Mouse (Mus musculus): ENCODE results near the gene Taz. TPM values are rescaled to one million over a fixed set of nuclear protein-coding genes. Genes with fewer than 3 reads are reported as not detected.

Taz gene
- total RNA-seq, 2 experiments from 2014 or later = 47.9 to 67.4 TPM

Small RNA genes within 50 kb of the gene (microRNA-seq; reads per million reads assigned to microRNA genes)
- 0 to 0.45 reads per million in 2 experiments for gene Mir7091
- 0 to 0.28 reads per million in 2 experiments for gene Mir7092

Other genes with a start within 250 kb of the Taz start
- not detected for gene Opn1mw, start 154.4 kb upstream of the Taz start, total RNA-seq (2021)
- gene Mecp2, start 146.5 kb upstream of the Taz start, total RNA-seq (2021) = 10 to 100 TPM; 75.0 to 77.6 TPM
- not detected for gene Tex28, start 114.1 kb upstream of the Taz start, total RNA-seq (2021)
- gene Tktl1, start 104.7 kb upstream of the Taz start, total RNA-seq (2021) = not detected
- 100 to 1,000 TPM; 133 to 154 TPM for gene Flna, start 32.1 kb upstream of the Taz start, total RNA-seq (2021)
- gene Emd, start 27.2 kb upstream of the Taz start, total RNA-seq (2021) = 10 to 100 TPM; 37.9 to 39.3 TPM
- gene Rpl10, start 11.1 kb upstream of the Taz start, total RNA-seq (2021) = 100 to 1,000 TPM; 156 to 173 TPM
- 1 to 10 TPM; 2.0 to 2.2 TPM for gene Dnase1l1, start 425 bp downstream of the Taz start, total RNA-seq (2021)
- 100 to 1,000 TPM; 302 to 318 TPM for gene Atp6ap1, start 15.2 kb downstream of the Taz start, total RNA-seq (2021)
- gene Gdi1, start 23.1 kb downstream of the Taz start, total RNA-seq (2021) = 100 to 1,000 TPM; 656 to 707 TPM
- 10 to 100 TPM; 36.5 to 44.4 TPM for gene Fam50a, start 31.1 kb downstream of the Taz start, total RNA-seq (2021)
- gene Plxna3, start 47.2 kb downstream of the Taz start, total RNA-seq (2021) = 10 to 100 TPM; 41.8 to 42.3 TPM
- 10 to 100 TPM; 32.6 to 35.7 TPM for gene Lage3, start 71.7 kb downstream of the Taz start, total RNA-seq (2021)
- gene Ubl4a, start 91.3 kb downstream of the Taz start, total RNA-seq (2021) = 10 to 100 TPM; 57.5 to 59.6 TPM
- gene Slc10a3, start 91.4 kb downstream of the Taz start, total RNA-seq (2021) = 1 to 10 TPM; 1.8 to 2.0 TPM
- gene Fam3a, start 111.4 kb downstream of the Taz start, total RNA-seq (2021) = 10 to 100 TPM; 16.9 to 23.5 TPM
- 10 to 100 TPM; 45.3 to 47.5 TPM for gene Ikbkg, start 111.4 kb downstream of the Taz start, total RNA-seq (2021)
- gene G6pdx, start 147.3 kb downstream of the Taz start, total RNA-seq (2021) = 10 to 100 TPM; 28.4 to 30.5 TPM
- gene Gm6880, start 199.5 kb downstream of the Taz start, total RNA-seq (2021) = not detected

Data from layer of hippocampus, postnatal 14 days (tissue).